Mouse (Mus musculus) retina, postnatal 1 day (tissue): ENCODE data around the gene Atp6v1fnb.

Source experiments
- DNase-seq: peaks from one replicate; pipeline ENCODE4 v3.0.0-alpha.2; 2012

Gene Atp6v1fnb

DNA sequence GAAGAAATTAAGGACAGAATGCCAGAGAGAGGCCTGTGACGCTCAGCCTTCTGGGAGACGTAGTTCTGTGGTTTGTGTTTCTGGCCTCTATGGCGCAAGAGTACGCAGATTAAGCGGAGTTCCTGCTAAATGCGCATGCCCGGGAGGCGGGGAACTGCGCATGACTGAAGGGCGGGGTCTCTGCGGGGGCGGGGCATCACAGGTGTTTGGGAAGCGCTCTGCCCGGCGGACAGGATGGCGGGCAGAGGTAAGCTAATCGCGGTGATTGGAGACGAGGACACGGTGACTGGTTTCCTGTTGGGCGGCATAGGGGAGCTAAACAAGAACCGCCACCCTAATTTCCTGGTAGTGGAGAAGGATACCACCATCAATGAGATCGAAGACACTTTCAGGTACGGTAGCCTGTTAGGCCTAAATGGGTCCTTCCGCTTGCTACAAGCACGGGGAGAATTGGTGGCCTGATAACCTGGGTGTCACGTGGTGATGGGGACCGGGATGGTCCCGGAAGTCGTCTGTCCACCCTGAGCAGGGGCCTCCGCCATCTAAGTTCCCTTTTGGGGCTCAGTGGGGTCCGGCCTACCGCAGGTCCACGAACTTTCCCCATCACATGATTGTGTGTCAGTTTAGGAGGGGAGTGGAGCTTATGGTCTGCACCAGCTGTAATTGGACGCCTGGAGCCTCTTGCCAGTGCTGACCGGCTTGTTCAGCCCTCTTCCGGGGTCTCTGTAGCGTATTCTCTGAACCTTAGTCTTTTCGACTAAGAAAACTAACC lies 3.5 kb upstream of the Atp6v1fnb start, which contains the start of gene Atp6v1f:
Atp6v1f (plus strand) TSS at position 136 of the 772 bp plus-strand sequence.
- DNase-seq, result peak; percentile 96

DNA sequence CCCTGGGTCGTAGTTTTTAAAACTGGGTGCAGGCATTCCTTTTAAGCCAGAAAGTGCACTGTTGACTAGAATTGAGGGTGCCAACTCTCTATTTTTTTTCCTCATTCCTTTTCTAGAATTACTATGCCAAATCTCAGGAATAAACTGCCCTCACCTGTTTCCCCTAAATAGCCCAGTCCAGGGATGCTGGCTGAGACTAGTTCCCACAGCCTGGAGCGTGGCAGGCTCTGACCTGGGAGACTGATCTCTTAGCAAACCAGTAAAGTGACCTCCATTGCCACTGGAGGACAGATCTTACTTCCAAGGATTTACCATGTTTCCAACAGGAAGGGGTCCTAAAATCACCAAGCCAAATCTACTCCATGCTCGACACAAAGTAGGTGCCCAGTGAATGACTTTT lies 2.4 kb upstream of the Atp6v1fnb start:
- no peak for DNase-seq

DNA sequence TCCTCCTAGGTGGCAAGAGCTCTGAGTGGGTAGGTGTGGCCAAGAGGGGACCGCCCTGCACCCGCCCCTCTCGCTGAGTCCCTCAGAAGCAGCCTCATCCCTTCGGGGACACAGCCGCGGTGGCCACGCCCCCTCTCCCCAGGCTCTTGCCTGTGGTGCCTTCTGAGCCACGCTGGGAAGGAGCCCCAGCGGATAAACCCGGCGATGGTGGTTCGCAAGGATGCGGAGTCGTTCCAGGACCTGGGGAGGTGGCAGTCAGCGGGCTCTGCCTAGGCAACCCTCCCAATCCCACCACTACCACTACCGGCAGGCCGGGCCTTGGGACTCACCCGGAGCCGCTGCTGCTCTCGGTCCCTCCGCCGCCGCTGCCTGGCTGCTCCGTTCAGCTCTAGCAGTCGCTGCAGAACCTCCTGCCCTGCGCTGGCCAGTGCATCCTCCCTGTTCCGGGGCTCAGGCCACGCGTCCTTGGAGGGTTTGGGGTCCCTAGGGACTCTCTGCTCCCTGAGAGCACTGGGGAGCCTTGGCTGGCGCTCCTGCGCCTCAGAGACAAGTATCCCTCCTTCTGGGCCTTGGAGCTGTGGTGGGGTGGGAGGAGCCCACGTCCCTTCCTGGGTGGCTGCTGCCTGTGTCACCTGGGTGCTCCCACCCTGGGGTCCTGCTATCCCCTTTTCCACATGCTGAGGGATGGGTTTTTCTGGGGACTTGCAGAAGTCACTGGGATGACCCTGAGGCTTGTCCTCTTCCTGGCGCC lies 2.9 kb downstream of the Atp6v1fnb start:
- peak; percentile 91 for DNase-seq

DNA sequence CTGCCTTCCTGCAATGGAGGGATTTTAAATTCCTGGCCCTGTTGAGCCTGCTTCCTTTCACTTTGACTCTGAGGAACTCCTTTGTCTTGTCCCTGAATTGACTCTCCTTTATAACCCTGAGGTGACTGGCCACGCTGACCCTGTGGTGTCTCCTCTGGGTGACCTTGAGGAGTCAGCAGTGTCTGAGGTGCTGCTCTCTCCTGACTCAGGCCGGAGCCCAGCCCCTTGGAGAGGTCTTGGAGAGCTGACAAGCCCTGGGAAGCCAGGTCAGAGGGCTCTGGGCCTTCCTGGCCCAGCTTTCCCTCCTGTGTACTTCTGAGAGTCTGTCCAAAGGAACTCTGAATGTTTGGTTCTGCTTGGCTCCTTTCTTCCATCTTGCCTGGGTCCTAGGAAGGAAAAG lies 3.5 kb downstream of the Atp6v1fnb start:
- no peak for DNase-seq

DNA sequence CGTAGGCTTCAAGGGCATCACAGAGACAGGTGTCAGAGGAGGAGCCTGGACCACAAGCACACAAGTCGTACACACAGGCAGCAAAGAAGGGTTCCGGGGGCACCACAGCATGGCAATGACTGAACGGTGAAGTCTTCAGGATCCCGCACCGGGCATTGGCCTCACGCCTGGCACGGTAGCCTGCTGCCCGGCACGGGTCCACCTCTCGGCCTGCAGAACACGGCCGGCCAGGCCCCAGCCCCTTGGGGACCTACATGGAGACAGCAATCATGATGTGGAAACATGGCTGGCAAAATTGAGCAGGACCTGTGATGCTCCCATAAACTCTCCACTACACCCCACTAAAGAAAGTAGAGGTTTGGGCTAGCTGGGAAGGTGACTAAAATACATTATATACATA lies 11.5 kb downstream of the Atp6v1fnb start:
- DNase-seq, result no peak

DNA sequence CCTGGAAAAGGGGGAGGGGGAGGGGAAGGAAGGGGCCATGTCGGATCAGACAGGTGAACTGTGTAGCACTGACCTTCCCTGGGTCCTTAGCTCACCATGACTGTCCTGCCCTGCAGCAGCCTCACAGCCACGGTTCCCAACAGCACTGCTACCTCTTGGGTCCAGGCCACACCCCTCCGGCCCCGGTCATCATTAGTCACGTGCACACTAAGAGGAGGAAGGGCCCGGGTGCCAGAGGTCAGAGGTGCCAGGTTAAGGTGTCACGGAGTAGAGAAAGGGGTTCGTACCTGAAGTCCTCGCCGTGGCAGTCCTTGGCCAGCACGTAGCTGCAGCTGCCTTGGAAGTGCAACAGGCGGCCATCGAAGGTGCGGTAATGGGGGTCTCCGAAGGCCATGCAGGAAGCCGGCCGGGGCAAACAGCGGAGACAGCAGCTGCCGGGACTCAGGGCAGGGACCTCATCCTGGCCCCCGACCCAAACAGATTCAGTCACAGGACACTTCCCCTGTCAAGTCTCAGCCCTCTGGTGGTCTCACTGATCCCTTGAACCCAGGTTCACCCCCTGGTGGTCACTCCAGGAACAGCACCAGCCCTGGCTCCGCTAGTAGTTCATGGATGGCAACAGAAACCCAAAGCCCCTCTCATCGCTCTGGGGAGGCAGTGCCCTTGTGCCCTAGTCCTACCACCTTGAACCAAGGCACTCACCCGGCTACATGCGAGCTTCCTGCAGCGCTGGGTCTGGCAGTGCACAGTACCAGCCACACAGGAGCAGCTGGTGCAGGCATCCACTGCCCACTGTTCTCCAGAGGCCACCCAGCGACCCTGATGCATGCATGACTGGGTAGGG lies 13.7 kb downstream of the Atp6v1fnb start:
- peak; percentile 87 for DNase-seq

DNA sequence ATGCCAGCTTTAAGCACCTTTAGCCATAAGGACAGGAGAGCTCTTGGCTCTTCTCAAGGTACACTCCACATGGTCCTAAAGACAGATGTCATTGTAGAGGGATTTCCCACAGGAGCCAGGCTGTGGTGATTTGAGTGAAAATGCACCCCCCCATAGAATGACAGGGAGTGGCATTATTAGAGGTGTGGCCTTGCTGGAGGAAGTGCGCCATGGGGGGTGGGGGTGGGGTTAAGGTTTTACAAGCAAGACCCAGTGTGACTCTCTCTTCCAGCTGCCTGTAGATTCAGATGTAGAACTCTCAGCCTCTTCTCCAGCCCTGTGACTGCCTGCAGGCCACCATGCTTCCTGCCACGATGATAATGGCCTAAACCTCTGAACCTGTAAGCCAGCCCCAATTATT lies 14.7 kb downstream of the Atp6v1fnb start:
- DNase-seq, result no peak

DNA sequence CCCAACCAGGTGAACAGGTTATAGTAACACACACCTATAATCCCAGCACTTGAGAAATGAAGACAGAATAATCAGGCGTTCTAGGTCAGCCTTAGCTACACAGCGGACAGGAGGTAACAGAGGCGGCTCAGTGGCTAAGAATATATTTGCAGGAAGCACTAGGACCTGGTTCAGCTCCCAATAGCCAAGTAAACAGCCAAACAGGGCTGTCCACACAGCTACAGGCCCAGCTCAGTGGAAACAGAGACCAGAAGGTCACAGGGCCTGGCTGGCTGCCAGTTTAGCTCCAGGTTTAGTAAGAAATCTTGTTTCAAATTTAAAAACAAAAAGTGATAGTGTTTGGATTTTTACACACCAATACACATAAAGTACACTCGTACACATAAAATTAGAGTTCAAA lies 22.9 kb downstream of the Atp6v1fnb start:
- DNase-seq, result no peak

DNA sequence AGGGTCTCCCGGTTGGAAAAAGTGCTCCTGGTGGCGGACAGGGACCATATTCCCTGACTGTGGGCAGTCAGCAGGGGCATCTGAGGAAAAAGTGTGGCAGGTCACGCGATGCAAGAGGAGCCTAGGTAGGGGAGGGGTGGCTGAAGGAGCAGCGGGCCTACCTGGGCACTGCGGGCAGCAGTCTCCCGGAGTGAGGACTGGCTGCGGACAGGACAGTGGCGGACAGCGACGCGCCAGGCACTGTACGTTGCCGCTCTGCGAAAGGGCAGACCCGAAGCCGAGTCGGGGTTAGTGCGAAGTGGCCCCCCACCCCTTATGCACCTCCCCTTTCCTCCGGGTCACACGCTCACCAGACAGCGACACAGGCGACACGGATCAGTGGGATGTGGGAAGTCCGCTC lies 25.0 kb downstream of the Atp6v1fnb start:
- DNase-seq, result no peak

DNA sequence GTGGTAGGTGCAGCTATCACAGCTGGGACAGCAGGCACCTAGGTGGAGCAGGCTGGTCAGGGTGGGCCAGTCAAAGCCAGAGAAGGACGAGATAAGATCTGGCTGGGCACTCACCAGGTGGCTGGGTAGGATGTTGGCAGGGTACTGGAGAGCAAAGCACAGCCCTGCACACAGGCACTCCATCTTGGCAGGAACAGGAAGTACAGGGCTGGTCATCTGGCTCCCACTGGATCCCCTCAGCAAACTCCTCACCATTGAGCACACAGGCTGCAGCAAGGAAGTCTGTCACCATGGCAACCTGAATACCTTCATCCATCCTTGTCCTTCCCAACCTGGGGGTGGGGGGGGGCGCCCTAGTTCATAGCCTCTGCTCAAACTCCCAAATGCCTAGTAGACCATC lies 26.6 kb downstream of the Atp6v1fnb start:
- no peak for DNase-seq

DNA sequence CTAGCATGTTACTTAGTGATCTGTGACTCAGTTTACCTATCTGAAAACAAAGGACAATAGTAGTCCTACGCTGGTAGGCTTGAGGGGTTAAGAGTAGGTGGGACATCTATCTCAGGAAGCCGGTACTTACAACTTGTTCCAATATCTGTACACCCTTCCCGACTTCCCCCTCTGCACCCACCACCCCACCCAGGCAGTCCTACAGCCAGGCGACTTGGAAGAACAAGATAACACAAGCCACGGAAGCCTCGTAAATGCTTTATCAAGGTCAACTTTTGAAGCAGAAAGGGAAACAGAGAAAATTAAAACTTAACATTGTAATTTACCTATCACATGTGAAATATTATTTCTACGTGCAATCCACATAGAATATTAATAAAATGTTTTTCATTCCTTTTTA lies 28.9 kb downstream of the Atp6v1fnb start:
- DNase-seq, result no peak

DNA sequence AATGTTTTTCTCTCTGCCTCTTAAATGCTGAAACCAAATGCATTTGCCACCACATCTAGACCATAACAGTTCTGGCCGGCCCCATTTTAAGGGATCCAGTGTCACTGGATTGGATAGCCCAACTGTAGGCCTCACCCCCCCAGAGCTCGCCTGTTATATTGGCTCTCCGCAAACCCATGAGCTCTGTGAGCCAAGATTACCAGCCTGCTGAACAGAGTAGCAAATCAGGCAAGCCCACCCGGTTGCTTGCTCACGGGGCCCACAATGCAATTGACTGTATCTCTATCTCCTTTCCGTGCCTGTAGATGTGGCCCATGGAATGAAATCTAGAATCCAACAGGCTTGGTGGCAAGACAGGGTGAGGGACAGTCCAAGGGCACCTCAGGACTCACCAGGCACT lies 29.6 kb downstream of the Atp6v1fnb start:
- no peak for DNase-seq

DNA sequence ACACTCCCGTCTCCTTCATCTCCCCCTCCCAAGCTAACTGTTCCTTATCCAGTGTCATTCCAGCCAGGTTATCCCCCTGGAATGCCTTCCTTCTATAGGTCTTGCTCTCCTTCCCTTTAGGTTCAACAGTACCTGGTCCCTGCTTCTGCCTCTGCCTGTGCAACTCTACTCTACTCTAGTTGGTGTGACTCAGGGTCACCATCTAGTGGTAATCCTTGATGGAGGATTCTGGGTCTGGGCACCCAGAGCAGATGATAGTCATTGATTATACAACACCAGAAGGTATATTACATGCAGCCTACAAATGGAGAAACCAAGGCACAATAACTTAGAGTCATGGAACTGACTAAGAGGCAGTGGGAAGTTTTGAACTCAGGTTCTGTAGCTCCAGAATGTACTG lies 30.4 kb downstream of the Atp6v1fnb start:
- no peak for DNase-seq

DNA sequence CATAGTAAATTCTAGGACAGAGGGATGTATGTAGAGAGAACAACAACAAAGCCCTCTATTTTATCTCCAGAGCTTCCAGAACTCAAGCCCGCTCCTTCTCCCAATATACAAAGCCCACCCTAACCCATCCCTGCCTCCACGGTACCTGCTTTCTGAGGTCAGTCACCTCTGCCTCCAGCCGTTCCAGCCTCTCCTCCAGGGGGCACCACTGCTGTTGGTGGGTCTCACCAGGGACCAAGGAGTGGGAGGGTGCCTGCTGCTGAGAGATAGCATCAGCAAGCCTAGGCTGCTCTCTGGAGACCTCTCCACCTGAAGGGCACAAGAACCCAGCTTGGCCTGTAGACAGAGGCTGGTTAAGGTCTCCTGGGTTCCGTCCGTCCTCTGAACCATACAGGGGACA lies 34.3 kb downstream of the Atp6v1fnb start:
- DNase-seq, result no peak

DNA sequence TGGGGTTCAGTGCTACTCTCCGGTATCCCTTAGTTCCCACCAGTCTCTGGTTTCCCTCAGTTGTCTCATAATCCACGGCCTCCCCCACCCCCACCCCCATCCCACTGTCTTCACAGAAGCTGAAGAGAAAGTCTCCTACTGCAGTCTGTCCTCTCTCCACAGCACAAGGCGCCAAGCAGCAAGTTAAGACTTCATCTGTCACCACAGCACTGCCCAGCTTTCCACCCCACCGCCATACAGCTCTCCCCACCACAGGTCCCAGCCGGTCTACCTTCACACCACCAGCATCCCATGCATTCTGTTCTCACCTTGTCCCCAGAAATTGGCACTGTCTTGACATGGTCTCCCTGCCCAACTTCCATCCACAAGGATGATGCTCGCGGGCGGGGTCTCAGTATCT lies 35.6 kb downstream of the Atp6v1fnb start:
- DNase-seq, result no peak

DNA sequence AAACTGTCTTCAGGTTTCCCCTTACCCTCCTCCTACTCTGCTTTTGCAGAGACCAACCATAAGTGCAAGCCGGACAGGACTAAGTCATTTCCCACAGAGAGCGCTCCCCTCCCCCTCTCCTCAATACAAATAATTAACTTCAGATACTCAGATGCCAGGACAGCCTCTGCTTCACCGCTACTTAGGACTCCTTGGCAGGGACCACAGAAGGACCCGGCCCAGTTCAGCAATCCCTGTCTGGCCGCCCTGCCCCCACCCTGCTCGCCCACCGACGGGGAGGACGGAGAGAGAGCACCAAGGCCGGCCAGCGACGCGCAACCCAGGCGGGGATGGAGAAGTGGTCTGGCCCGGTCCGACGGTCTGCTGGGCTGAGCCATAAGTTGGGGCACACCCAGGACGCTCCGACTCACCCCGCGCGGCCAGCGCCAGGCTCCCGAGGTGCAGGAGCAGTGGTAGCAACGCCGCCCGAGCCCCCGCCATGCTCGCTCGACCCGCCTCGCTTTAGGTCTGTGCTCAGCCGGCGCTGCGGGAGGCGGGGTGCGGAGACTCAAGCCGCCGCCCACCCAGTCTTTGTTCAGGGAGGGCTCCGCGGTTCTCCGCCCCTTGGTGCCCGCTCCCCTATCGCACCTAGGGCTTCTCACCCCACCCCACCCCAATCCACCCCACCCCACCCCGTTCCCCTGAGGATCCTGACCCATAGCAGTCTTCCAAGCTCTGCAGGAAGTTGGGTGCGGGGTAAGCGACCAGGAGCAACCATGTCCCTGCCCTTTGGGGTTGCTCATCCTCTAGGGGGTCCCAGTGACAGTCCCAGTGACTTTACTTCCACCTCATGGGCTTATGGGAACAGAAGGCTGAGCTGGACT lies 36.4 kb downstream of the Atp6v1fnb start, which contains the start of gene Kcp:
Kcp (minus strand) TSS at position 506 of the 863 bp plus-strand sequence.
- peak; percentile 53 for DNase-seq

DNA sequence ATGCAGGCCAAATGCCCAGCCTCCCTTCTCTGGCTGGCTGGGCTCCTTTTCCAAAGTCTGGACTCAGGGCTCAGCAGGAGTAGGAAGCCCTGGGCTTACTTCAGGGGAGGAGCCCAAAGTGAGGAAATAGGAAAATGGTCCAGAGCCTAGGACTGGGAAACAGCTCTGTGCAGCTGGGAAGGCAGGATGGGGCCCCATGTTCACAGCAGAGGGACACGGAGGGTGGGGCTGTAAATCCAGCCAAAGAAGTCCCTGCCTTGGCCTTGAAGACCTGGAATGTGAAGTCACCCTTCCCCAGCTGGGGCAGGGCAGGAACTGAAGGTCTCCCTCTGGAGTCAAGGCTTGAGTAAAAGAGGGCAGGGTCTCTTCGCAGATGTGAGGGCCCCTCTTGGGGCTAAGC lies 37.8 kb downstream of the Atp6v1fnb start:
- no peak for DNase-seq

DNA sequence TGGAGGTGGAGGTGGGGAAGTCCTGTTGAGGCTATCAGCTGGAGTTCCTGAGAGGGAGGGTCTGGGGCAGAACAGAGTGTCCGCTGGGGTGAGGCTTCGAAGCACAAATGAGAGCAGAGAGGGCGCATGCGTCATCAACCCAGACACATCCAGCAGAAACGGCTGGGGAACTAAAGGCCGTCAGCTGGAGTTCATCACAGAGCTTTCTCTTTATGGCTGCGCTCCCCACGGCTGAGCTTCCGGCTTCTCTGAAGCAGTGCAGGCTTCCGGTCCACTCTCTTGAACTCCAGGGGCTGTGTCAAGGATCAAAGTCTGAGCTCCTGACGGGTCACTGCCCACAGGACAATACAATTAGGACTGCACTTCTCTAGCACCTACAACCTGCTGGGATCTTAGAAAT lies 42.0 kb downstream of the Atp6v1fnb start:
- peak; percentile 80 for DNase-seq

DNA sequence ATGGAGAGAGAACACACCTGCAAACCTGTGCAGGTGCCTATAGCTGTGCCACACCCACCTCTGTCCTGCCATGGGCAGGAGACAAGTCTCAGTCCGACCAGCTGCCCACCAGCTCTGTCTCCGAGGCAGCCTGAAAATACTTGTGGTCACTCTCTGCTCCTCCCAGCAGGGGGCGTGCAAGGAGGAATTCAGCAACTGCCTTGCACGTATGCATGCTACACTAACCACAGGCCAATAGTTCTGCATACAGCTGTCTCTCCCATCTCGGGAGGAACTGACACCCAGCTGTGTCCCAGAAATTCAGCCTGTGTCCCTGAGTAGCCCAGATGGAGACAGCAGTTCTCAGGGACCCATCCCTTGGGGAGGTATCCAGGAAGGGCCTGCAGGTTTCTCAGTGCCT lies 45.9 kb downstream of the Atp6v1fnb start:
- DNase-seq, result peak; percentile 84

DNA sequence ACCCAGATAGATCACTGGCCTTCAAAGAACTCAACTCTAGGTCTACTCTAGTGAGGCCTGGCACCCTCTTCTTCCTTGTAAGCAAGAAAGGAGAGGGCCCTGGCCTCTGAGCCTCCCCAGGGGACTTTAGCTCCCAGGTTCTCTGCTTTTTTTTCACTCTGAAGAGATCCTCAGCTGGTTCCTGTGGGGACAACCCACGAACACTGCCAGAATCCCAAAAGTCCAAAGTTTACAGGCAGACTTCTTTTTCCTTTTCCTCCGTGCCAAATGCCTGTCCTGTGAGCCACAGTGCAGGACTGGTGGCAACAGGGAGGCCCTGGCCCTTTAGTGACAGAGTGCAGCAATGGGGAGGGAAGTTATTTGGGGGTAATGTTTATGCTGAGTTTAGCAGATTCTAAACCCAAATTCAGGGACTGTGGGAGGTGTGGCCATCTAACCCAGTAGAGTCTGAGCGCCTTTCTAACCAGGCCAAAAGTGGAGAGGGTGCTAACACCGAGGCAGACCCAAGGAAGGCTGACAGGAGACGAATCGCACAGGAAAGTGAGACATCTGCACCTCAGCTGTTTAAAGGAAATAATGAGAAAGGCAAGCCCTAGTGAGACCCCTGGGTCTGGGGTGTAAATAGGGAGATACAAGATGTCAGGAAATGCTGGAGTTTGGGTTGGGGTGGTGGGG lies 51.5 kb downstream of the Atp6v1fnb start:
- no peak for DNase-seq
